Mouse (Mus musculus) cerebellum, adult 2 months (tissue): ENCODE measurements at regions not wholly inside any gene's neighbourhood (a gene's known extent, or its start where the extent isn't known, plus 50 kb on each side); places are given as distances from the start of the nearest gene placed in this dataset.

Experiments
- CTCF ChIP-seq: fragments of 200-500 bp; IDR thresholded peaks from 2 replicates; pipeline ENCODE4 v1.5.1; 2011; ENCODE audit warnings: low read depth, mild to moderate bottlenecking, control low read depth, low read length, moderate library complexity, borderline replicate concordance; ENCODE audit not compliant: insufficient read depth
- POLR2A ChIP-seq: fragments of 200-500 bp; IDR thresholded peaks from 2 replicates; pipeline ENCODE4 v1.6.1; 2011; ENCODE audit warnings: low read length, control low read depth, borderline replicate concordance; ENCODE audit not compliant: insufficient read depth

GRCm38 (mm10) chr14:48736211-48736610 is 62.6 kb upstream of the Otx2 start:
- TF ChIP-seq CTCF = no peak
- no peak for TF ChIP-seq POLR2A
